Mouse (Mus musculus): Measurements from ENCODE around the gene Commd1.

DNA sequence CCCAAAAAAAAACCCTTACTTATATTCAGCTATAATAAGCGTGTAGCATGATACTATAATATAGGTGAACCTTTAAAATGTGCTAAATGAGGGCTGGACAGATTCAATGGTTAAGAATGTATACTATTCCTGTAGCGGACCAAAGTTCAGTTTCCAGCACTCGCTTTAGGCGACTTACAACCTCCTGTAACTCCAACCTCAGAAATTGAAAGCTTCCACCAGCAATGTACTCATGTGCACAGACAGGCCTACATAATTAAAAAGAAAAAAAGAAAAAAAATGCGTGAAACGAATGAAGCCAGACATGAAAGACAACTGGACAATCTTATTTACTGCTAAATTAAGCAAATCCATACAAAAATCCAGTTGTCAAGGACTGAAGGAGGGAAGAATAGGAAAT, 664 bp upstream of the Commd1 start:
- TF ChIP-seq CTCF (IDR thresholded peaks at IDR 0.05) = no peak
- no peak for TF ChIP-seq POLR2A (IDR thresholded peaks at IDR 0.05; ENCODE audit: insufficient read depth, low read depth, low read length)
- no peak for TF ChIP-seq EP300 (IDR thresholded peaks at IDR 0.05; ENCODE audit: insufficient read depth, low read depth, low read length)
